Mouse (Mus musculus): Measurements from ENCODE around the gene Frs2. TPM values are rescaled to one million over a fixed set of nuclear protein-coding genes. Genes with fewer than 3 reads are reported as not detected.
A peak's percentile ranks its signal among the peaks of the same experiment; 100 is the strongest.
"Not testable (repeated sequence)": the region's sequence is repeated elsewhere in the genome, so short reads cannot be mapped to it uniquely, and the experiment has no call there.

The Frs2 gene
- total and polyA plus RNA-seq, 2 experiments from 2014 or later, result 17.3 to 20.3 TPM

GRCm38 (mm10) chr10:117042295-117042694, 106.0 kb downstream of the Frs2 start:
- Histone ChIP-seq H3K9me3 (ENCODE audit: low read length) (no peaks in the 10 kb centered on the region), H3K4me3 (ENCODE audit: low read depth, low read length) (no peak overlapping the region), H3K4me2 (ENCODE audit: low read depth, low read length, poor library complexity, severe bottlenecking) (no peak overlapping the region), H3K4me1 (ENCODE audit: insufficient read depth, low read length) (no peaks in the 10 kb centered on the region), H3K27me3 (ENCODE audit: insufficient read depth, low read length) (no peaks in the 10 kb centered on the region), H3K9ac (replicated peaks; ENCODE audit: low read length, poor library complexity, severe bottlenecking) (no peak overlapping the region), H3K36me3 (ENCODE audit: insufficient read depth, low read length) (no peaks in the 10 kb centered on the region), H3K27ac (ENCODE audit: low read depth, low read length) (no peak overlapping the region)
- ATAC-seq (ENCODE audit: low FRiP score) (no peak), DNase-seq (ENCODE audit: low spot score) (no peak)
- no peak for TF ChIP-seq CTCF (IDR thresholded peaks at IDR 0.05)
- WGBS, result 85% methylated on average over 14 of the region's 14 CpGs

- peak; percentile 73 for TF ChIP-seq CTCF (IDR thresholded peaks at IDR 0.05)
- Histone ChIP-seq H3K9ac (replicated peaks; ENCODE audit: low read length, poor library complexity, severe bottlenecking) (no peak overlapping the region), H3K4me1 (ENCODE audit: insufficient read depth, low read length) (no peaks in the 10 kb centered on the region), H3K4me3 (ENCODE audit: low read depth, low read length) (no peak overlapping the region), H3K4me2 (ENCODE audit: low read depth, low read length, poor library complexity, severe bottlenecking) (no peak overlapping the region), H3K27ac (ENCODE audit: low read depth, low read length) (no peak overlapping the region), H3K36me3 (ENCODE audit: insufficient read depth, low read length) (no peaks in the 10 kb centered on the region), H3K9me3 (ENCODE audit: low read length) (no peaks in the 10 kb centered on the region), H3K27me3 (ENCODE audit: insufficient read depth, low read length) (no peaks in the 10 kb centered on the region)
- ATAC-seq (ENCODE audit: low FRiP score), result no peak
- 79% methylated on average over 6 of the region's 6 CpGs for WGBS
- DNase-seq (ENCODE audit: low spot score), result peak; percentile 40
Observed at GRCm38 (mm10) chr10:117040355-117040754, 108.0 kb downstream of the Frs2 start.

- H3K9ac ChIP-seq (replicated peaks; ENCODE audit: low read length, poor library complexity, severe bottlenecking), result no peak overlapping the region
- H3K36me3 ChIP-seq (ENCODE audit: insufficient read depth, low read length), result no peaks in the 10 kb centered on the region
- TF ChIP-seq CTCF (IDR thresholded peaks at IDR 0.05), result peak; percentile 86
- H3K27me3 ChIP-seq (ENCODE audit: insufficient read depth, low read length), result no peaks in the 10 kb centered on the region
- DNase-seq (ENCODE audit: low spot score) (peak; percentile 89), ATAC-seq (ENCODE audit: low FRiP score) (peak; percentile 41; the same call in 1 of the 2 replicates)
- no peak overlapping the region for H3K4me3 ChIP-seq (ENCODE audit: low read depth, low read length)
- no peak overlapping the region for H3K4me2 ChIP-seq (ENCODE audit: low read depth, low read length, poor library complexity, severe bottlenecking)
- 0 out of 2 replicates have a peak, but pooled peaks cover 3% of the 10 kb centered on the region for H3K4me1 ChIP-seq (ENCODE audit: insufficient read depth, low read length)
- no peak overlapping the region for H3K27ac ChIP-seq (ENCODE audit: low read depth, low read length)
- no peaks in the 10 kb centered on the region for H3K9me3 ChIP-seq (ENCODE audit: low read length)
- 28% methylated on average over 8 of the region's 8 CpGs for WGBS
Observed at GRCm38 (mm10) chr10:117033785-117034184, 114.5 kb downstream of the Frs2 start.

- H3K4me1 ChIP-seq (ENCODE audit: insufficient read depth, low read length), result 0 out of 2 replicates have a peak, but pooled peaks cover 3% of the 10 kb centered on the region
- ATAC-seq (ENCODE audit: low FRiP score) (no peak), DNase-seq (ENCODE audit: low spot score) (no peak)
- 90% methylated on average over 3 of the region's 3 CpGs for WGBS
- H3K9me3 ChIP-seq (ENCODE audit: low read length), result no peaks in the 10 kb centered on the region
- H3K9ac ChIP-seq (replicated peaks; ENCODE audit: low read length, poor library complexity, severe bottlenecking), result no peak overlapping the region
- no peaks in the 10 kb centered on the region for H3K27me3 ChIP-seq (ENCODE audit: insufficient read depth, low read length)
- H3K36me3 ChIP-seq (ENCODE audit: insufficient read depth, low read length), result no peaks in the 10 kb centered on the region
- H3K4me3 ChIP-seq (ENCODE audit: low read depth, low read length), result no peak overlapping the region
- H3K4me2 ChIP-seq (ENCODE audit: low read depth, low read length, poor library complexity, severe bottlenecking), result no peak overlapping the region
- TF ChIP-seq CTCF (IDR thresholded peaks at IDR 0.05), result no peak
- no peak overlapping the region for H3K27ac ChIP-seq (ENCODE audit: low read depth, low read length)
Observed at GRCm38 (mm10) chr10:117031160-117031559, 117.2 kb downstream of the Frs2 start.

- no peaks in the 10 kb centered on the region for H3K9me3 ChIP-seq (ENCODE audit: low read length)
- no peak overlapping the region for H3K9ac ChIP-seq (replicated peaks; ENCODE audit: low read length, poor library complexity, severe bottlenecking)
- DNase-seq (ENCODE audit: low spot score), result no peak
- no peak for TF ChIP-seq CTCF (IDR thresholded peaks at IDR 0.05)
- H3K27me3 ChIP-seq (ENCODE audit: insufficient read depth, low read length), result no peaks in the 10 kb centered on the region
- H3K4me2 ChIP-seq (ENCODE audit: low read depth, low read length, poor library complexity, severe bottlenecking), result no peak overlapping the region
- 71% methylated on average over 8 of the region's 8 CpGs for WGBS
- no peak overlapping the region for H3K4me3 ChIP-seq (ENCODE audit: low read depth, low read length)
- H3K4me1 ChIP-seq (ENCODE audit: insufficient read depth, low read length), result no peaks in the 10 kb centered on the region
- H3K27ac ChIP-seq (ENCODE audit: low read depth, low read length), result no peak overlapping the region
- H3K36me3 ChIP-seq (ENCODE audit: insufficient read depth, low read length), result no peaks in the 10 kb centered on the region
- ATAC-seq (ENCODE audit: low FRiP score), result no peak
Observed at GRCm38 (mm10) chr10:117026176-117026575, 122.2 kb downstream of the Frs2 start.

- not testable (repeated sequence) for H3K4me2 ChIP-seq (ENCODE audit: low read depth, low read length, poor library complexity, severe bottlenecking); H3K9me3 ChIP-seq (ENCODE audit: low read length); DNase-seq (ENCODE audit: low spot score); H3K27me3 ChIP-seq (ENCODE audit: insufficient read depth, low read length); H3K36me3 ChIP-seq (ENCODE audit: insufficient read depth, low read length); H3K27ac ChIP-seq (ENCODE audit: low read depth, low read length); H3K9ac ChIP-seq (replicated peaks; ENCODE audit: low read length, poor library complexity, severe bottlenecking); H3K4me3 ChIP-seq (ENCODE audit: low read depth, low read length); ATAC-seq (ENCODE audit: low FRiP score); H3K4me1 ChIP-seq (ENCODE audit: insufficient read depth, low read length)
Observed at GRCm38 (mm10) chr10:117025776-117026175, 122.6 kb downstream of the Frs2 start.

Measured in midbrain, postnatal 0 days (tissue).